Mouse (Mus musculus): Measurements from ENCODE around the gene Tardbp.

Gene Tardbp

GRCm38 (mm10) chr4:148626623-148627185 is at the start of gene Tardbp:
Gene Tardbp (minus strand): TSS chr4:148627019.
- peak; percentile 91 for DNase-seq (ENCODE audit: low spot score)

DNA sequence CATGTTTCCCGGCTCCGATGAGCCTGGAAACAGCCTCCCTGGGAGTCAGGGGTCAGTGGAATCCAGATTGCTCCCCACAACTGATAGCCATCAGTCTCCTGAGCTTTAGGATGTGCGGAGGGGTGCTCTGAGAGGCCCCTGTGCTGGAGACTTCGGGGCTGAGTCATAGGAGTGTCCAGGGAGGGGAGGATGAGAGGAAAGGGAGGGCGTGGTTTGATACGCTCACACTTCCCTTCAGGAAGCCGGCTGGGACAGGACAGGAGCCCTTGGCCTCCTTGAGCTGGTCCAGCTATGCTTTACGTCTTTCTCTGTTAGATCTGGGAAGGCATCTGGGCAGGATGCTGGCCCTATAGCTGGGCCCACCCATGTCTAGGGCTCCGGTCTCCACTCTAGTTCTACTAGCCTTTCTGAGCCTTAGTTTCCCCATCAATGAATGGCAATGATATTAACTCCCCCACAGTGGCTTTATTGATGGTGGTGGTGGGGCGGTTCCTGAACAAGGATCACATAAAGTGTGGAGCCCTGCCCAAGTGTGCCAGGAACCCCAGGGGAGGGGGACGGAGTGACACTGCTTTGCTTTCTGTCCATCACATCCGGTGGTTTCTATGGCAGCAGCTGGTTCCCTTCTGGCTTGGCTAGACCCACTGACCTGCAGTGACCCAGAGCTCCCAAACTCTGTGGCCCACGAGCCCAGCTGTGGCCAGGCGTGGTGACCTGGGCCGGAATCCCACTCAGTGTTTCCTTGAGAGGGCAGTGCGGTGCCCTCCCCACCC is 49.6 kb upstream of the Tardbp start:
- DNase-seq (ENCODE audit: low spot score): no peak

DNA sequence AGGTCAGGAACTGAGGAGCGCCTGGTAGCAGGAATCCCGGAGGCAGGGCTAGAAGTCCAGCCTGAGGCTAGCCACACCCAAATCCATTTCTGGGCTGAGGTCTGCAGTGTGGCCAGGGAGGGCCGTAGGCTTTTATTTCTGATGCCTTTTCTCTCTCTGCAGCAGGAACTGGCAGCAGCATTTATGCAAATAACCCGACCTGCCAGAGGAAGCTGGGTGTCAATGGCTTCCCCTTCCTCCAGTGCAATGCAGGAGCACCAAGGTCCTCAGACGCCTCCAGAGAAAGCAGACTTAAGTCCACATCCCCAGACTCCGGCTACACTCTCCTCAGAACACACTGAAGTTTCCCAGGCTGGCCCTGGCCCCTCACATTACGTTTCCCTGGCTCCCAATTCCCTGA is 48.2 kb upstream of the Tardbp start:
- no peak for DNase-seq (ENCODE audit: low spot score)

GRCm38 (mm10) chr4:148671230-148671947 is 44.6 kb upstream of the Tardbp start:
- no peak for DNase-seq (ENCODE audit: low spot score)

DNA sequence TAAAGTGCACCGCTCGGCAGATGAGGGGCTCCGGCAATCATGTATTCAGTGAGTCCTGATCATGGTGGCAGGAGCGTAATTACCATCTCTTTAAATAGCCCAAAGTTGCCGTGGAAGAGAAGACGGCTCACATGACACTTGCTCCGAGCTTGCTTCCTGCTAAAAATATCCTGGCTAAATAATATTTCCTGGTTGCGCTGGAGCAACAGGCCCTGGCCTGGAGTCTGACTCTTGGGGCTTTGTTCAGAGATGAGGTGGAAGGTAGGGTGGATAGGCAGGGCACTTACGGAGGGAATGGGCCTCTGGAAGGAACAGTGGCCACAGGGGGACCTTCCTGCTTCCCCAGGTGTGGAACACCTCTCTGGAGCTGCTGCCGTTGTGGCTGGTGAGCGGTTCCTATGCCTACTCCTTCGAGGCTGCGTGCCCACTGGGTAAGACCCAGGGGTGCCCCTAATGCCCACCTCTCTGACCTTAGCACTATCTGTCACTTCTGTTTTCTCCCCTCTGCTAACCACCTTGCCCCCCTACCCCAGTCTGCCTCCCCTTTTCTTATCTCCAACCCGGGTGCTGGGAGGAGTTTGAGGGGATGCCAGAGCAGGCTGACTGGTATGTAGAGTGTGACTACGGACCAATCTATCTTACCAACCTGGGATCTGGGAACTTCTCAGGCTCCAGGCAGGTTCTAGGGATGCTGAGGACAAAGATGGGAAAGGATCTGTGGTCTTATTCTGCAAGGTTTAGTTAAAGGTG is 40.4 kb upstream of the Tardbp start:
- DNase-seq (ENCODE audit: low spot score): no peak

DNA sequence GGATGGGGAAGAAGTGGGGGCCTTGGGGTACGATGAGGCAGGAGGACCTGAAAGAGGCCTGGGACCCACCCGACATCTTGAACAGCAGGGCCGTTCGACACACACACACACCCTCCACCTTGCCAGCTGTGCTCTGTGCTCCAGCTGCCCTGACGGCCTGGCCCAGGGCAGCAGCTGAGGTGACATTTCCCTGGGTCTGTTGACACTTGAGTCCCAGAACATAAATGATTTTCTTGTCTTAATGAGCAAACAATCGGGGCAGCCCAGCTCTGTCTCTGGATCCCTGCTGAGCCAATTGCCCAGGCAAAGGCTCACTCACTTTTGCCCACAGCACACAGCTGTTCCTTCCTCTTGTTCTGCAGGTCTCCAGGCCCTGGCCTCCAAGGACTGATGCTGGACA is 37.2 kb upstream of the Tardbp start:
- DNase-seq (ENCODE audit: low spot score): no peak

DNA sequence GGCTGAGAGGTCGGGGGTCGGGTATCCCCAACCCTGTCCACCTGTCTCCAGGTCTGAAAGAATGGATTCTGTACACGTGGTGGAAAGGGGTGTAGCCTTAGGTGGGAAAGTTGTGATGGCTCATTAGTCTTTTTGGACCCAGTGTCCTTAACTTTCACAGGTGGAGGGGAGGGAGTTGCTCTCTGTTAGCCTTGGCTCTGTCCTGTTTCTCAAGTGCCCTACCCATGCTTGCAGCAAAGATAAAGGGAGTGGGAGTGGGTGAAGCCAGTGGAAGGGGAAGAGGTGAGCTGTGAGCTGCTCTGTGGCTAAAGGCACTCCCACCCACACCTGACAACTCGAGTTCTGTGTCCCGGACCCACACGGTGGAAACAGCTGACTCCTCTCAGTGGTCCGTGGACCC is 36.5 kb upstream of the Tardbp start:
- DNase-seq (ENCODE audit: low spot score): no peak

DNA sequence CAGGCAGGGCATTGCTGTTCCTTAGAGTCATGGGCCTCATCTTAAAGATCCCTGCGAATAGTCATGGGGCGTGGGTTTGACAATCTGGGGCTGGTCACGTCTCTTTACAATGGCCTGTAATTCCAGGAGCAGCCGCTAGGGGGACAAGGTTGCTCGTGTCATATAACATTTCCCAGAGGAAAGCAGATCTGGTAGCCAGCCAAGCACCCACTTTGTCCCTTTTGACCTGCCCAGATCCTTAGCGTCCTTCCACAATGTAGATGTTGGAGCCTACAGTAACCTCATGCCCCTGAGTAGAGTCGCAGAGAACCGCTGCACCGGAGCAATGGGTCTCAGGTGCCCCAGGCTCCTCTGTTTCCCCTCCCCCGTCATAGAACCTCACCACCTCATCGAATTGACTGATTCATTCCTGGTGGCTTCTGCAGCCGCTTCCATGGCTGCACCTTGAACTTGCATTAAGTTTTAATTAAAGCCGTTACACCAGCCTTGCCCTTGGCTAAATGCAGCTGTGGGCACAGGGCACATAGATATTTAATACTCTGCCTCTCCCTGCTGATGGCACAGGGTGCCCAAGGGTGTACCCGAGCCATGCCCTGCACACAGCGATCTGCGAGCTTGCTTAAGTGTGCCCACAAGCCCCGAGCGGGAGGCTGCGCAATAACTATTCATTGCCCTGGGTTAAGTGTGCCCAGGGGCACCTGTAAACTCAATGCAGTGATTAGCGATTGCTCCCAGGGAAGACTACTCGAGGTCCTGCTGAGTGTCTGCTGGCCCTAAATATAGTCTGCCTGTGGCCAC is 35.5 kb upstream of the Tardbp start:
- DNase-seq (ENCODE audit: low spot score): no peak

DNA sequence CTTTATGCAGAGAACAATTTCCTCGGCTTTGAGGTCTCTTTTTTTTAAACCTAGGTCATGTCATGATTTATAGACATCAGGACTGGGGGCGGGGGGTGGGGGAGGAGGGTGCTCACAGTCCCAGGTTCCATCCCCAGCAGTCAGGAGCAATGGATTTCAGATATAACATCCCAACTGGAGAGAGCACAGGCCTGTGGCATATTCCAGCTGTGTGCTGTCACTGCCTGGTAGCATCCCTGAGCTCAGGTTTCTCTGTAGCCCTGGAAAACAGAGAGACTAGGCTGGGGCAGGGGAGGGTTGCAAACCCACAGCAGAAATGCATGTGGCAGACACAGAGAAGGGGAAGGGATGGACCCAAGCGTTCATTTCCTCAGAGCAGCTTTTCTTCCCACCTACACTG is 33.4 kb upstream of the Tardbp start:
- DNase-seq (ENCODE audit: low spot score): no peak

GRCm38 (mm10) chr4:148657776-148658175 is 31.0 kb upstream of the Tardbp start:
- no peak for DNase-seq (ENCODE audit: low spot score)

- DNase-seq (ENCODE audit: low spot score): no peak
Measured at GRCm38 (mm10) chr4:148656691-148657258, 30.0 kb upstream of the Tardbp start.

- no peak for DNase-seq (ENCODE audit: low spot score)
Measured at GRCm38 (mm10) chr4:148654701-148655398, 28.0 kb upstream of the Tardbp start.

- no peak for DNase-seq (ENCODE audit: low spot score)
Measured at GRCm38 (mm10) chr4:148651045-148651444, 24.2 kb upstream of the Tardbp start.

GRCm38 (mm10) chr4:148649309-148649708 is 22.5 kb upstream of the Tardbp start:
- DNase-seq (ENCODE audit: low spot score): no peak

- DNase-seq (ENCODE audit: low spot score): no peak
Measured at GRCm38 (mm10) chr4:148646616-148647015, 19.8 kb upstream of the Tardbp start.

GRCm38 (mm10) chr4:148644926-148645325 is 18.1 kb upstream of the Tardbp start:
- no peak for DNase-seq (ENCODE audit: low spot score)

- no peak for DNase-seq (ENCODE audit: low spot score)
Measured at GRCm38 (mm10) chr4:148644157-148644511, 17.3 kb upstream of the Tardbp start.

GRCm38 (mm10) chr4:148643291-148644156 is 16.7 kb upstream of the Tardbp start, which contains the start of gene Gm572:
Gene Gm572 (plus strand): TSS chr4:148643317.
- DNase-seq (ENCODE audit: low spot score): no peak

DNA sequence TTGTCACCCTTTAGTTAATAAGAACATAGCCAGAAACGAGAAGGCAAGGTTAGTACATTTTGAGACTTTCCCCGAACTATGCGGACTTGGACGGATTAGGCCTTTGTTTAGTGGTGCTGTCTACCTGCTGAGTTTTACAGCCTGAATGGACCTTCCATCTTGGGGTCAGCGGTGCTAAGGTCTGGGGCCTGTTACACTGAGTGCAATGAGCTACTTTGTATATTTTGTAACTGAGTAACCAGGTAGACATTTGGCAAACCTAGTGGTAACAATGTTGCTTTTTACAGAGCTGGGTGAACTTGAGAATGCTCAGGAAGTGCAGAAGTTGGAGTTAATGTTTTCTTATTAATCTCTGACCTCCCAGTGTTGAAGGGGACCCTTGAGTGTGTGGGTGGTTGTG is 14.3 kb upstream of the Tardbp start:
- DNase-seq (ENCODE audit: low spot score): no peak

DNA sequence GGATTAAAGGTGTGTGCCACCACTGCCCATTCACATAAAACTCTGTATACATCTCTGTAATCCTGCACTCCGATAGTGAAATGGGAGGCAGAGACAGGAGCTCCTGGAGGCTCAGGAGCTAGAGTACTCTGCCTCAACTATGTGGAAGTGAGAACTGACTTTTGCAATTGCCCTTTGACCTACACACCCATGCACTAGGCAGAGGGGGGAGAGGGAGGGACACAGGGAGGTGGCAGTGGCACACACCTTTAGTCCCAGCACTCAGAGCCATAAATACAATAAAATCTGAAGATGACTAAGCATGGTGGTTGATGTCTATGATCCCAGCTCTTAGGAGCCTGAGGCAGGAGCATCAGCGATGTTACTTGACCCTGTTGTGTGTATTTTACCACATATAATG is 12.6 kb upstream of the Tardbp start:
- DNase-seq (ENCODE audit: low spot score): no peak
